Mouse (Mus musculus) heart, adult 2 months (tissue): ENCODE measurements around the gene Zfp334.

ENCODE experiments used
- CTCF ChIP-seq: fragments of 200-600 bp; IDR thresholded peaks from 2 replicates; pipeline ENCODE4 v1.8.1; 2022; ENCODE audit warnings: antibody characterized with exemption, mild to moderate bottlenecking, moderate library complexity
- POLR2A ChIP-seq: fragments of 200-500 bp; IDR thresholded peaks from 2 replicates; pipeline ENCODE4 v1.6.1; 2011; ENCODE audit warnings: mild to moderate bottlenecking, low read depth, low read length, control low read depth; ENCODE audit not compliant: insufficient read depth

GRCm38 (mm10) chr2:165397502-165398163 lies 9.6 kb upstream of the Zfp334 start:
- TF ChIP-seq POLR2A (no peak), CTCF (no peak)
